Mouse (Mus musculus): ENCODE results near the gene 1700001C19Rik.

GRCm38 (mm10) chr17:47444113-47444512 lies 6.9 kb upstream of the 1700001C19Rik start:
- TF ChIP-seq POLR2A (IDR thresholded peaks at IDR 0.05; ENCODE audit: borderline replicate concordance, insufficient read depth, low read length) (no peak), CTCF (IDR thresholded peaks at IDR 0.05; ENCODE audit: borderline replicate concordance, insufficient read depth, low read depth, low read length) (no peak)
